Mouse (Mus musculus) lung, adult 2 months (tissue): ENCODE results near the gene Camkv. TPM values are rescaled to one million over a fixed set of nuclear protein-coding genes. Genes with fewer than 3 reads are reported as not detected.

Source experiments
- DNase-seq: peaks from one replicate; pipeline ENCODE4 v3.0.0; 2022
- H3K4me1 ChIP-seq: fragments of 200-500 bp; 2 replicates; pipeline ENCODE4 v1.6.1; 2011; ENCODE audit warnings: low read length; ENCODE audit not compliant: control insufficient read depth, insufficient read depth
- H3K4me3 ChIP-seq: fragments of 200-500 bp; replicated peaks from 2 replicates; pipeline ENCODE3; 2011; ENCODE audit warnings: low read depth, mild to moderate bottlenecking, control low read depth, low read length; ENCODE audit errors: extremely low read depth
- CTCF ChIP-seq: fragments of 200-500 bp; IDR thresholded peaks from 2 replicates; pipeline ENCODE4 v1.5.1; 2011; ENCODE audit warnings: mild to moderate bottlenecking, low read length, control low read depth; ENCODE audit not compliant: insufficient read depth
- POLR2A ChIP-seq: fragments of 200-500 bp; IDR thresholded peaks from 2 replicates; pipeline ENCODE4 v1.6.1; 2011; ENCODE audit warnings: low read depth, mild to moderate bottlenecking, control low read depth, low read length, borderline replicate concordance; ENCODE audit errors: extremely low read depth
- WGBS: fragments of 180-500 bp; shearing (Covaris S2); methylation state at CpG from one replicate; pipeline ENCODE4 v1.1.7; 2018; 5-methylcytosine and 5-hydroxymethylcytosine counted together
- polyA plus RNA-seq: library from polyadenylated mRNA; depleted of rRNA; stranded (reverse); fragments of >200 nt; gene quantifications from 2 replicates; pipeline ENCODE4 v1.2.3, GENCODE M21; 2012; rRNA removed

Gene Camkv
- polyA plus RNA-seq, 1 experiment = 0.09 TPM

DNA sequence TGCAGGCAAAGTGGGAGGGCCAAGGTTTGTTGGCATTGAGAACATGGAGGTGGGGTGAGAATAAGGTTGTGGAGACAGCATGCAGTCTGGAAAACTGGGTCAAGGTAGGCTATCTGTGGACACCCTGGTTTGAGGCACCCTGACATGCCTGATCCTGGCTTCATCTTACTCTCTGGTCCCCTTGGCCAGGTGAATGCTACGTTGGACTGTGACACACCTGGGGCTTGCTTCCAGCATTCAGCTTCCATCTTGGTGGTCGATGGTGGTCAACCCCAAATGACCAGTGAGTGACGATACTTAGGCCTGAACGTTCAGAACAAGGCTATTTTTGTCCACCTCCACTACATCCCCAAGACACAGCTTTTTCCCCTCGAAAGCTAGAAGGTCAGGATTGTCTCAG lies 60.6 kb downstream of the Camkv start, which contains the start of gene Gm20662:
Gene Gm20662, plus strand, starts transcription at position 301 of the 400 bp plus-strand sequence.
- Histone ChIP-seq H3K4me1 (no peaks in the 10 kb centered on the region), H3K4me3 (no peak within 1 kb of the TSS)
- no peak for DNase-seq
- 82% methylated on average over 5 of the region's 5 CpGs for WGBS
- TF ChIP-seq POLR2A (no peak), CTCF (no peak)

Other genes with a start within 250 kb of the Camkv start
- gene Sema3f, start 225.2 kb upstream of the Camkv start, polyA plus RNA-seq = 318 and 413 TPM in 2 replicates
- gene Rbm5, start 164.7 kb upstream of the Camkv start, polyA plus RNA-seq = 54.0 and 77.1 TPM in 2 replicates
- 13.0 and 19.0 TPM in 2 replicates for gene Rbm6, start 62.4 kb upstream of the Camkv start, polyA plus RNA-seq
- gene Mon1a, start 47.5 kb upstream of the Camkv start, polyA plus RNA-seq = 29.4 and 31.7 TPM in 2 replicates
- 17.8 and 27.4 TPM in 2 replicates for gene Mst1r, start 28.8 kb upstream of the Camkv start, polyA plus RNA-seq
- not detected in 2 replicates for gene Actl11, start 7.2 kb upstream of the Camkv start, polyA plus RNA-seq
- gene Traip, start 14.5 kb downstream of the Camkv start, polyA plus RNA-seq = 0.79 and 0.93 TPM in 2 replicates
- gene Uba7, start 39.8 kb downstream of the Camkv start, polyA plus RNA-seq = 94.0 and 124 TPM in 2 replicates
- 3.3 and 5.5 TPM in 2 replicates for gene Gm20661, start 47.4 kb downstream of the Camkv start, polyA plus RNA-seq
- 23.1 and 26.6 TPM in 2 replicates for gene Inka1, start 50.2 kb downstream of the Camkv start, polyA plus RNA-seq
- 72.3 and 89.2 TPM in 2 replicates for gene Cdhr4, start 56.8 kb downstream of the Camkv start, polyA plus RNA-seq
- gene Gm20662, start 60.7 kb downstream of the Camkv start, polyA plus RNA-seq = 6.3 and 11.5 TPM in 2 replicates
- gene Ip6k1, start 66.8 kb downstream of the Camkv start, polyA plus RNA-seq = 116 and 132 TPM in 2 replicates
- gene Gmppb, start 113.6 kb downstream of the Camkv start, polyA plus RNA-seq = 14.6 and 20.3 TPM in 2 replicates
- gene Amigo3, start 117.5 kb downstream of the Camkv start, polyA plus RNA-seq = 2.3 and 3.2 TPM in 2 replicates
- gene Mst1, start 144.8 kb downstream of the Camkv start, polyA plus RNA-seq = 1.5 and 2.5 TPM in 2 replicates
- gene Rnf123, start 147.7 kb downstream of the Camkv start, polyA plus RNA-seq = 78.6 and 88.0 TPM in 2 replicates
- 64.7 and 74.8 TPM in 2 replicates for gene Apeh, start 158.9 kb downstream of the Camkv start, polyA plus RNA-seq